In genomic region chr10:120751295-120751722, GRCm38 (mm10) we compare ENCODE assay signal across 7 mouse cellular contexts.
DNase-seq lines count a peak whose midpoint lies in the region; ATAC-seq lines count a peak whose summit lies in the region.

No protein-coding gene starts in this region.

- intact Hi-C loops in heart, postnatal 10 days (cut with DNase I), result no loop called here

- no peak for ATAC-seq in embryonic facial prominence, embryonic 13.5 days (ENCODE audit: insufficient number of reproducible peaks, insufficient read depth, low FRiP score, low TSS enrichment, low read depth)
- peak; percentile 75 for ATAC-seq in limb, embryonic 12.5 days (ENCODE audit: insufficient number of reproducible peaks, insufficient read depth, low FRiP score, low TSS enrichment, low read depth)
- ATAC-seq in stomach, embryonic 15.5 days (ENCODE audit: insufficient read depth, low FRiP score, low read depth), result no peak

- H3K4me2 ChIP-seq in embryonic facial prominence, embryonic 13.5 days, result 0 out of 2 replicates have a peak overlapping the region, but pooled peaks have one; percentile 11
- H3K4me2 ChIP-seq in limb, embryonic 12.5 days, result peak overlapping the region; percentile 3; the same call in 1 of the 2 replicates
- H3K4me2 ChIP-seq in stomach, embryonic 15.5 days, result no peak overlapping the region

- no peak overlapping the region for H3K4me3 ChIP-seq in embryonic facial prominence, embryonic 13.5 days
- H3K4me3 ChIP-seq in limb, embryonic 12.5 days (replicated peaks), result no peak overlapping the region
- H3K4me3 ChIP-seq in stomach, embryonic 15.5 days (replicated peaks), result no peak overlapping the region

- 59% methylated on average over 11 of the region's 11 CpGs for WGBS in embryonic facial prominence, embryonic 13.5 days
- 50% methylated on average over 11 of the region's 11 CpGs for whole genome bisulfite sequencing in limb, embryonic 12.5 days
- whole genome bisulfite sequencing in stomach, embryonic 15.5 days, result 39% methylated on average over 11 of the region's 11 CpGs

- no peak overlapping the region for H3K9ac ChIP-seq in embryonic facial prominence, embryonic 13.5 days
- no peak overlapping the region for H3K9ac ChIP-seq in limb, embryonic 12.5 days (replicated peaks)
- no peak overlapping the region for H3K9ac ChIP-seq in stomach, embryonic 15.5 days

- H3K4me1 ChIP-seq in embryonic facial prominence, embryonic 13.5 days, result peaks cover 16% of the 10 kb centered on the region
- peaks cover 26% of the 10 kb centered on the region for H3K4me1 ChIP-seq in limb, embryonic 12.5 days (replicated peaks)
- peaks cover 9% of the 10 kb centered on the region for H3K4me1 ChIP-seq in stomach, embryonic 15.5 days

- H3K9me3 ChIP-seq in embryonic facial prominence, embryonic 13.5 days, result no peaks in the 10 kb centered on the region; the same call in 1 of the 2 replicates
- peaks cover 13% of the 10 kb centered on the region; the same call in 1 of the 2 replicates for H3K9me3 ChIP-seq in limb, embryonic 12.5 days
- no peaks in the 10 kb centered on the region for H3K9me3 ChIP-seq in stomach, embryonic 15.5 days

- peak; percentile 51 to 66 for DNase-seq in urinary bladder, postnatal 4 days (ENCODE audit: low spot score in 2 of 2)
- no peak for DNase-seq in urinary bladder, adult 2 months (ENCODE audit: low spot score)
- DNase-seq in heart, postnatal 10 days, result peak; percentile 87 to 88
- no peak for DNase-seq in c-Kit-positive CD71-positive TER-119-positive erythroid progenitor cells, embryonic 14.5 days (ENCODE audit: low spot score)

- no peaks in the 10 kb centered on the region for H3K36me3 ChIP-seq in embryonic facial prominence, embryonic 13.5 days
- no peaks in the 10 kb centered on the region for H3K36me3 ChIP-seq in limb, embryonic 12.5 days
- H3K36me3 ChIP-seq in stomach, embryonic 15.5 days, result no peaks in the 10 kb centered on the region

- no peaks in the 10 kb centered on the region for H3K27me3 ChIP-seq in embryonic facial prominence, embryonic 13.5 days
- H3K27me3 ChIP-seq in limb, embryonic 12.5 days, result no peaks in the 10 kb centered on the region
- H3K27me3 ChIP-seq in stomach, embryonic 15.5 days (replicated peaks), result no peaks in the 10 kb centered on the region

- H3K27ac ChIP-seq in embryonic facial prominence, embryonic 13.5 days, result peak overlapping the region; percentile 74
- peak overlapping the region; percentile 87 for H3K27ac ChIP-seq in limb, embryonic 12.5 days
- peak overlapping the region; percentile 40; the same call in 1 of the 2 replicates for H3K27ac ChIP-seq in stomach, embryonic 15.5 days

Comparison
In these comparisons a context has a peak if more than half of its experiments do, and no peak if none do; other contexts are left out.
1. DNase-seq: peak in urinary bladder, postnatal 4 days (2 of 2) and heart, postnatal 10 days (2 of 2); none in urinary bladder, adult 2 months (single experiment) and c-Kit-positive CD71-positive TER-119-positive erythroid progenitor cells, embryonic 14.5 days (single experiment).
2. Peak in every context shown above with its lines, with median percentiles within 50 percentile points of each other: H3K27ac ChIP-seq.